Mouse (Mus musculus) E14TG2a.4 (cell line): ENCODE results near the gene Zfpm1.

Experiments used
- CTCF ChIP-seq: conservative IDR thresholded peaks from 2 replicates; pipeline ENCODE4 v1.5.1; 2014; ENCODE audit warnings: low read length
- NANOG ChIP-seq: IDR thresholded peaks from 2 replicates; pipeline ENCODE4 v1.6.1; 2014; ENCODE audit warnings: borderline replicate concordance, low read length, mixed read lengths
- POU5F1 ChIP-seq: IDR thresholded peaks from 2 replicates; pipeline ENCODE4 v1.6.1; 2014; ENCODE audit warnings: low read length, borderline replicate concordance

DNA sequence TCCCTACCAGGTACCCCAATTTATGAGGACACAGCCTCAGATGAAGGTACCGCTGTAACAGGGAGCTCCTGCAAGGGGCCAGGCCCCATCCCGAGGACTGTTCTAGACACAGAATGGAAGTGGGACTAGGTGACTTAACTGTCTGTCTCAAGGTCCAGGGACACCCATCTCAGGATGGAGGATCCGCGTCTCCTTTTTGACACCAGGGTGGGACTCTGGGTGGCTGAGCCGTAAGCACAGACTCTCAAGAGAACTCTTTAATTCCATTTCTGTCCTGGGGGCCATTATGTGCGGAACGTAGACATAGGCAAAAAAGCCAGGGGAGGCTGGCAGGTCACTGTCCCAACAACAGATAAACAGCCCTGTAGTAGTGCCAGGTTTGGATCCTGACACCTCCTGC is 40.2 kb downstream of the Zfpm1 start:
- no peak for TF ChIP-seq CTCF
- TF ChIP-seq NANOG = no peak
- TF ChIP-seq POU5F1 = no peak
